Mouse (Mus musculus) cerebellum, adult 2 months (tissue): ENCODE measurements around the gene Gps1.

Source experiments
- CTCF ChIP-seq: fragments of 200-500 bp; IDR thresholded peaks from 2 replicates; pipeline ENCODE4 v1.5.1; 2011; ENCODE audit warnings: low read depth, mild to moderate bottlenecking, control low read depth, low read length, moderate library complexity, borderline replicate concordance; ENCODE audit not compliant: insufficient read depth
- POLR2A ChIP-seq: fragments of 200-500 bp; IDR thresholded peaks from 2 replicates; pipeline ENCODE4 v1.6.1; 2011; ENCODE audit warnings: low read length, control low read depth, borderline replicate concordance; ENCODE audit not compliant: insufficient read depth

- TF ChIP-seq CTCF = no peak
- TF ChIP-seq POLR2A = no peak
Observed at GRCm38 (mm10) chr11:120830686-120831085, 46.6 kb downstream of the Gps1 start.
